Mouse (Mus musculus) midbrain, embryonic 14.5 days (tissue): ENCODE results near the gene Tfip11. TPM values are rescaled to one million over a fixed set of nuclear protein-coding genes. Genes with fewer than 3 reads are reported as not detected.

Source experiments
- ATAC-seq: fragments of 200-750 bp; cut with Nextera tagmentation; 2 replicates; pipeline ENCODE4 v1.8.0; 2017; ENCODE audit warnings: moderate number of reproducible peaks, moderate library complexity; ENCODE audit not compliant: low FRiP score, low TSS enrichment
- DNase-seq: peaks from one replicate; pipeline ENCODE4 v3.0.0-alpha.2; 2015
- H3K27ac ChIP-seq: fragments of 300-500 bp; sonication (generic); replicated peaks from 2 replicates; pipeline ENCODE4 v1.5.1; 2014; ENCODE audit warnings: mild to moderate bottlenecking, low read depth, low read length, moderate library complexity
- H3K27me3 ChIP-seq: fragments of 300-500 bp; sonication (generic); 2 replicates; pipeline ENCODE4 v1.6.1; 2014; ENCODE audit warnings: low read length, control low read depth, mixed read lengths; ENCODE audit not compliant: control insufficient read depth, insufficient read depth
- H3K36me3 ChIP-seq: fragments of 300-500 bp; sonication (generic); 2 replicates; pipeline ENCODE4 v1.6.1; 2014; ENCODE audit warnings: low read length, control low read depth; ENCODE audit not compliant: control insufficient read depth, insufficient read depth
- H3K4me1 ChIP-seq: fragments of 300-500 bp; sonication (generic); 2 replicates; pipeline ENCODE4 v1.6.1; 2014; ENCODE audit warnings: mild to moderate bottlenecking, antibody characterized with exemption, low read length, control low read depth; ENCODE audit not compliant: control insufficient read depth, insufficient read depth
- H3K4me2 ChIP-seq: fragments of 300-500 bp; sonication (generic); 2 replicates; pipeline ENCODE4 v1.6.1; 2014; ENCODE audit warnings: mild to moderate bottlenecking, low read length, moderate library complexity
- H3K4me3 ChIP-seq: fragments of 300-500 bp; sonication (generic); replicated peaks from 2 replicates; pipeline ENCODE4 v1.5.1; 2014; ENCODE audit warnings: low read depth, low read length
- H3K9ac ChIP-seq: fragments of 300-500 bp; sonication (generic); replicated peaks from 2 replicates; pipeline ENCODE4 v1.6.1; 2014; ENCODE audit warnings: mild to moderate bottlenecking, low read length, moderate library complexity
- H3K9me3 ChIP-seq: fragments of 300-500 bp; sonication (generic); 2 replicates; pipeline ENCODE4 v1.6.1; 2016; ENCODE audit warnings: low read length, control low read depth, mixed read lengths; ENCODE audit not compliant: control insufficient read depth
- WGBS: fragments of 180-500 bp; shearing (Covaris S2); extraction: QIAGEN DNeasy Blood & Tissue Kit; methylation state at CpG from one replicate; pipeline ENCODE4 v1.1.7; 2014; 5-methylcytosine and 5-hydroxymethylcytosine counted together
- polyA plus RNA-seq: library from polyadenylated mRNA; unstranded; fragments of >200 nt; fragmentation: Nextera tagmentation; extraction: Ambion mirVana; gene quantifications from 2 replicates; pipeline ENCODE4 v1.2.1, GENCODE M21; 2014

The Tfip11 gene
- polyA plus RNA-seq, 1 experiment from 2014 or later: 29.1 TPM

DNA sequence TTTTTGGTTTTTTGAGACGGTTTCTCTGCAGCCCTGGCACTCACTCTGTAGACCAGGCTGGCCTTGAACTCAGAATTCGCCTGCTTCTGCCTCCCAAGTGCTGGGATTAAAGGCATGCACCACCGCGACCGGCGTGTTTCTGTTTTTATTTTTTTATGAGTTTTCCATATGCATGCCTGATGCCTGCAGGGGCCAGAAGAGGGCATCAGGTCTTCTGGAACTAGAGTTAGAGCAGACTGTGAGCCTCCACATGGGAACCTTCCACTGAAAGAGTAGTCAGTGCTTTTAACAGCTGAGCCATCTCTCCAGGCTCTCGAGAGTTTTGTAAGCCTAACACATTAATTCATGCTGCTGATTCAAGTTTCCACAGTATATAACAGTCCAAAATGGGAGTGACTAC is 13.1 kb downstream of the Tfip11 start:
- 73% methylated on average over 7 of the region's 7 CpGs for WGBS
- peak; percentile 27 for DNase-seq
- H3K27ac ChIP-seq: no peak overlapping the region
- peaks cover 57% of the 10 kb centered on the region for H3K36me3 ChIP-seq
- H3K9ac ChIP-seq: no peak overlapping the region
- no peak overlapping the region for H3K4me2 ChIP-seq
- no peak for ATAC-seq
- H3K9me3 ChIP-seq: no peaks in the 10 kb centered on the region
- no peak overlapping the region for H3K4me3 ChIP-seq
- no peaks in the 10 kb centered on the region for H3K27me3 ChIP-seq
- peaks cover 16% of the 10 kb centered on the region for H3K4me1 ChIP-seq

DNA sequence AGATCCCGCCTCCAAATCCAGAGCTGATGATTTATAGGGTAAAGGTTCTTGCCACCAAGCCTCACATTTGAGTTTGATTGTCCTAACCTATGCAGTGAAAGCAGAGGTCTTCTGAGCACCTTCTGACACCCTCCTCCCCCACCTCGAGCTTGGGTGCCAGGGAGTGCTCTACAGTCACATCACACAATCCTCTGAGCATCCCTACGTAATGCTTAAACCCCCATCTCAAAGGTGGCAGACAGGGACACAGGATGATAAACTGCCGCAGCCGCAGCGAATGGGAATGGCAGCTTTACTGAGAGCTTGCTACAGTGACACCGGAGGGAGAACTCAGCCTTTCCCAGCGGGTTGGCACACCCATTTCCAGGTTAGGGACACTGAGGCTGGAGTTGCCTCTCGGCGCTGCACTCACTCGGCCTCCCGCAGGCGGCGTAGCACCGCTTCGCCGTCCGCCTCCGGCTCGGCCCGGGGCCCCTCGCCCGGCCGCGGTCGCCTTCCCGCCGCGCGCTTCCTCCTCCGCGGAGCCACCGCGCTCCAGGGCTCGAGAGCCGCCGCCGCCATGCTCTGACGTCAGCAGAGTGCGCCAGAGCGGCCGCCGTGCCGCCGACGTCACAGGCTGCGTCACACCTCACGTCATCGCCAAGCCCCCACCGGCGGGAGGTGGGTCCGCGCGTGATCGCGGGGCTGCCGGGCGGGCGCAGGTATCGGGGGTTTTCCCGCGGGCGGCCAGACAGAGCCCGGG is 16.5 kb downstream of the Tfip11 start, which contains the start of the genes Srrd and Hps4:
Gene Srrd (minus strand): TSS at position 578 of the 742 bp plus-strand sequence.
Gene Hps4 (plus strand): TSS at position 621 of the 742 bp plus-strand sequence.
- 2% methylated on average over 64 of the region's 64 CpGs for WGBS
- ATAC-seq: peak; percentile 80
- peak within 1 kb of the TSS; percentile 82 for H3K9ac ChIP-seq

DNA sequence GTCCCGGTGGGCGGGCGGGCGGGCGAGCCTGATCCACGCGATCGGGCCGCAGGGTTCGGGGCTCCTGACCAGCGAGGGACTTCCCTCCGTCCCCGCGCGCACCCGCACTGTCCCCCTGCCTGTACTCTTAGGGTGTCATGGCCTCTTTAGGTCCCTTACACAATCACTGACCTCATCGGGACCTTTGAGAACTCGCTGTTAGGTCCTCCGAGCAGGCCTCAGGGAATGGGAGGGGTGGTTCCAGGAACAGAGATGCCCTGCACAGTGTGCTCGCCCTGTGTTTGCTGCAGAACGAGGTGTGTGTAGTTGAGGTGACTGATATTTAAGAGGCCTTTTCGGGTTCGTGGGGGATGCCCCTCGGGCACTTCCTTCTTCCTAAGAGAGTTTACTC is 17.0 kb downstream of the Tfip11 start:
- Histone ChIP-seq H3K27ac (peak overlapping the region; percentile 72), H3K36me3 (peaks cover 38% of the 10 kb centered on the region), H3K27me3 (no peaks in the 10 kb centered on the region), H3K9me3 (no peaks in the 10 kb centered on the region), H3K9ac (peak overlapping the region; percentile 82), H3K4me1 (peaks cover 22% of the 10 kb centered on the region), H3K4me2 (peak overlapping the region; percentile 65), H3K4me3 (peak overlapping the region; percentile 90)
- peak; percentile 67 for ATAC-seq
- under 1% methylated on average over 22 of the region's 24 CpGs for WGBS
- DNase-seq: no peak

More for the DNA sequence above, 16.5 kb downstream of the Tfip11 start, which contains the start of the genes Srrd and Hps4:
- Histone ChIP-seq H3K4me3 (peak within 1 kb of the TSS; percentile 90), H3K4me2 (peak within 1 kb of the TSS; percentile 65), H3K4me1 (peaks cover 22% of the 10 kb centered on the region), H3K36me3 (peaks cover 38% of the 10 kb centered on the region), H3K27ac (peak within 1 kb of the TSS; percentile 72), H3K9me3 (no peaks in the 10 kb centered on the region), H3K27me3 (no peaks in the 10 kb centered on the region)
- DNase-seq: peak; percentile 94

DNA sequence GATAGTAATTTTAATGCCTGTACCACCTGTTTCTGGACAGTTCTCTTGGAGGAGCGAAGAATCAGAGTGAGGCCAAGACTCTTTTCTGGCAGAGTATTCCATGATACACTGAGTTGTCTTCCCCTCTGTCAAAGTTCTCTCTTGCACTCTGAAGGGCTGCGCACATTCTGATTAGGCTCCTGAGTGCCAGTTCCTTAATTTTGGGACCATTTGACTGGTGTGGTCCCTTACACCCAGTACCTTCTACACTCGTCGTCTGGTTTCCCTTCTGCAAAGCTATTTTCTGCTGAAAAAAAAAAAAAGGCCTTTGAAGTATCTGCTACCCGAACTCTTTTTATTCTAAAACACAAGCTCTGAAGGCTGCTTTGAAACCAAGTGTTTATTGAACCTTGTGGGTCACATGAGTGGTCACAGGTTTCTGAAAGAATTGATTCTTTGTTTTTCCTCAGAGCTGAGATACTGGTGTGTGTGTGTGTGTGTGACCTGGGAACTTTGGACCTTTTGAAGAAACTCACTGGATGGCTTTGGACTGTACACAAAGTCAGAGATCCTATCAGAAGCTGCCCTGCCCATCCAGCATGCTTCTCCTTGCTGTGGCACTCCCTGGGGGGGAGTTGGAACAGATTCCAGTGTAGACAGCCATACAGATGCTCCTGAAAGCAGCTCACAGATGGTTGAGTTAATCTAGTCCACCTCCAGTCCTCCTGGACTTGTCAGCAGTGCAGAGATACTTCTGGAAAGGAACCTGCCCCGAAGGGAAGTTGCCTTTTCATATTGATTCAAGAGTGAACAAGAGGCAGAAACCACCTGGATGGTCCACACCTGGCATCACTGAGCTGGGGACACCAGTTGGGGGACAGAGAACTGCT is 18.2 kb downstream of the Tfip11 start:
- ATAC-seq: no peak
- DNase-seq: no peak
- H3K9ac ChIP-seq: no peak overlapping the region
- H3K4me2 ChIP-seq: no peak overlapping the region
- peaks cover 40% of the 10 kb centered on the region for H3K36me3 ChIP-seq
- H3K27ac ChIP-seq: no peak overlapping the region
- no peaks in the 10 kb centered on the region for H3K27me3 ChIP-seq
- H3K9me3 ChIP-seq: no peaks in the 10 kb centered on the region
- WGBS: 86% methylated on average over 6 of the region's 6 CpGs
- H3K4me1 ChIP-seq: peaks cover 22% of the 10 kb centered on the region
- no peak overlapping the region for H3K4me3 ChIP-seq

DNA sequence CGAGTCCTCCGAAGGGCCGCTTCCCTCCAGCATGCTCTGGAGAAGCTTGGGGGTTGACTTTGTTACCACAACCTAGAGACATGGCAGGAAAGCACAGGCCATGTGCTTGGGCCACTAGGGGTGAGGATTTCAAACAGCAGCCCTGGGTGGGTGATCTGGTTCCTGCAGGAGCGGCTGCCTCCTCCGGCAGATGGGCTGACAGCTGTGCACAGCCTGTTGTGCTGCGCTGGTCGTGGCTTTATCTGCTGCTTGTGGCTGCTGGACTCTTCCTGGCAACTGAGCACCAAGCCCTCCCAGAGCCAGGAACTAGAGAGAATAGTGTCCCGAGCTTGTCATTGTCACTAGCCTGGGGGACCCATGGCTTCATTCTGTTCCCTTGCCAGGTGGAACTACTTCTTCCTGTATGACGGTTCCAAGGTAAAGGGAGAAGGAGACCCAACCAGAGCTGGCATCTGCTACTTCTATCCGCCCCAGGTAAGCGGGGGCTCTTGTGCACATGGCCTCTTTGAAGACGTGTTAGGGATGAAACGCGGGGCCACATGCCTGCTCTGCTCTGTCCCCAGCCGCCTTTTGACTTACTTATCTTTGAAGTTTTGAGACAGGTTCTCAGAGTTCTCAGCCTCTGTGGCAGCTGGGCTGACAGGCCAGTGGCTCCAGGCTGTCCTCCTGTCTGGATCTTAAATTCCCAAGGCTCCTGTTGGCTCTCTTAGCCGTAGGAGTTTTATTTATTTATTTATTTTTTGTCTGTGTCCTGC is 20.2 kb downstream of the Tfip11 start:
- ATAC-seq: no peak
- Histone ChIP-seq H3K9ac (0 out of 2 replicates have a peak overlapping the region, but pooled peaks have one; percentile 9), H3K4me3 (no peak overlapping the region), H3K36me3 (peaks cover 49% of the 10 kb centered on the region), H3K9me3 (no peaks in the 10 kb centered on the region), H3K4me1 (peaks cover 22% of the 10 kb centered on the region), H3K27me3 (no peaks in the 10 kb centered on the region), H3K27ac (no peak overlapping the region), H3K4me2 (no peak overlapping the region)
- no peak for DNase-seq
- WGBS: 86% methylated on average over 16 of the region's 16 CpGs

DNA sequence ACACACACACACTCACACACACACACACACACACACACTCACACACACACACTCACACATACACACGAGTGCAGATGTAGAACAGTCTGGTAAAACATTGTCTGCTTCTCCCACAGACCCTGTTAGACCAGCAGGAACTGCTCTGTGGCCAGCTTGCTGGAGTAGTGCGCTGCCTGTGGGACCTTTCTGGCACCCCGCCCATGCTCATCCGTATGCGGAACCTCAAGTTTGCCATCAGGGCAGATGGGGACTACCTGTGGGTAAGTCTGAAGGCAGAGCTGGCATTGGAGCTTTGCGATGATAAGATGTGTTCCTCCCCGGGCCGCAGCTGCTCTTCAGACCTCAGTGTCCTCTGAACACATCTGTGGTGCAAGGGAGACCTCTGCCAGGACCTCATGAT is 23.0 kb downstream of the Tfip11 start:
- no peak for ATAC-seq
- no peak for DNase-seq
- Histone ChIP-seq H3K9ac (no peak overlapping the region), H3K27ac (no peak overlapping the region), H3K4me2 (no peak overlapping the region), H3K36me3 (peaks cover 69% of the 10 kb centered on the region), H3K4me3 (no peak overlapping the region), H3K27me3 (no peaks in the 10 kb centered on the region), H3K9me3 (no peaks in the 10 kb centered on the region), H3K4me1 (0 out of 2 replicates have a peak, but pooled peaks cover 6% of the 10 kb centered on the region)
- 95% methylated on average over 8 of the region's 8 CpGs for WGBS

DNA sequence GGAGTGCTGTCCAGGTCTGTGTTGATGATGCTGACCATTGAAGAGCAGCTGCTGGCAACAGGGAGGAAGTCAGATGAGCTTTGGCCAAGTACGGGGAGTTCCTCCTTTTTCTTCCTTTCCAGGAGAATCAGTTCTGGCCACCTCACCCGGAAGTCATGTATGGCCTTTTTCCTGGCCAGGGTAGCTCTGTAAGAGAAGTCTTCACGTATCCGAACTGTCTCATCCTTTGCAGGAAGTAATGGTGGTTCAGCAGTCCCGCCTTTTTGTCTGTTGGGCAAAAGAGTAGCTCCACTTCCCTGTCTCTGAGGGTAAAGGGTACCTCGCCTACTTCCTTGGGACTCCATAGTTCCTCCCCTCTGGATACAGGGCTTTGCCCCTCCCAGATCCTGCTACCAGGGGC is 29.3 kb downstream of the Tfip11 start:
- Histone ChIP-seq H3K4me1 (no peaks in the 10 kb centered on the region), H3K27me3 (no peaks in the 10 kb centered on the region), H3K27ac (no peak overlapping the region), H3K9ac (no peak overlapping the region), H3K4me2 (no peak overlapping the region), H3K9me3 (no peaks in the 10 kb centered on the region), H3K36me3 (peaks cover 54% of the 10 kb centered on the region), H3K4me3 (no peak overlapping the region)
- 93% methylated on average over 6 of the region's 6 CpGs for WGBS
- ATAC-seq (no peak), DNase-seq (no peak)

DNA sequence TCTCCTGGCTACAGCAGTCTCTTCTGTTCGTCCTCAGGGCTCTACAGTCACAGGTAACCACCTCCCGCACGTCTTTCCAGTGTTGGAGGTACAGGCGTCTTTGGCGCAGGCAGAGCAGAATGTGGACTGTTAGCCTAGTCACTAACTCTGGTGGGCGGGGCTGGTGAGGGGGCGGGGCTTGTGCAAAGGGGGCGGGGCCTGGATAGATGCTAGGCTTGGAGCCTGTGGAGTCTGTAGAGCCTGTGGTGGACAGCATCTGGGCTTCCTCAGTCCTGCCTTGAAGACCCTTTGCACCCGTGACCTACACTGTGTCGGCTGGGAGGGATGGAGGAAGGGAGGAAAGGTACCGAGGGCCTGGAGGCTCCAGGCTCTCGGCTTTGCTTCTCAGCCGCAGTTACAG is 29.8 kb downstream of the Tfip11 start, which contains the start of gene Gm6583:
Gene Gm6583 (minus strand): TSS at position 124 of the 400 bp plus-strand sequence.
- Histone ChIP-seq H3K4me2 (no peak within 1 kb of the TSS), H3K27ac (no peak within 1 kb of the TSS), H3K36me3 (peaks cover 50% of the 10 kb centered on the region), H3K27me3 (no peaks in the 10 kb centered on the region), H3K9ac (no peak within 1 kb of the TSS), H3K9me3 (no peaks in the 10 kb centered on the region), H3K4me3 (no peak within 1 kb of the TSS), H3K4me1 (no peaks in the 10 kb centered on the region)
- ATAC-seq (no peak), DNase-seq (no peak)
- 65% methylated on average over 13 of the region's 13 CpGs for WGBS
